Mouse (Mus musculus) forebrain, embryonic 15.5 days (tissue): ENCODE measurements around the gene Snx29. TPM values are rescaled to one million over a fixed set of nuclear protein-coding genes. Genes with fewer than 3 reads are reported as not detected.
"Not testable (repeated sequence)": the region's sequence is repeated elsewhere in the genome, so short reads cannot be mapped to it uniquely, and the experiment has no call there.

ENCODE experiments used
- ATAC-seq: fragments of 200-750 bp; cut with Nextera tagmentation; replicated peaks from 2 replicates; pipeline ENCODE4 v1.8.0; 2017; ENCODE audit warnings: mild to moderate bottlenecking, moderate TSS enrichment, moderate library complexity
- H3K27ac ChIP-seq: fragments of 300-500 bp; sonication (generic); replicated peaks from 2 replicates; pipeline ENCODE4 v1.5.1; 2015; ENCODE audit warnings: mild to moderate bottlenecking, inconsistent platforms
- H3K27me3 ChIP-seq: fragments of 300-500 bp; sonication (generic); 2 replicates; pipeline ENCODE4 v1.6.1; 2015; ENCODE audit warnings: inconsistent platforms
- H3K36me3 ChIP-seq: fragments of 300-500 bp; sonication (generic); 2 replicates; pipeline ENCODE4 v1.6.1; 2015; ENCODE audit warnings: mild to moderate bottlenecking, inconsistent platforms
- H3K4me1 ChIP-seq: fragments of 300-500 bp; sonication (generic); 2 replicates; pipeline ENCODE4 v1.6.1; 2015; ENCODE audit warnings: inconsistent platforms
- H3K4me2 ChIP-seq: fragments of 300-500 bp; sonication (generic); replicated peaks from 2 replicates; pipeline ENCODE4 v1.6.1; 2015; ENCODE audit warnings: mild to moderate bottlenecking, inconsistent platforms
- H3K4me3 ChIP-seq: fragments of 300-500 bp; sonication (generic); 2 replicates; pipeline ENCODE4 v1.5.1; 2015; ENCODE audit warnings: mild to moderate bottlenecking, inconsistent platforms
- H3K9ac ChIP-seq: fragments of 300-500 bp; sonication (generic); replicated peaks from 2 replicates; pipeline ENCODE4 v1.6.1; 2015; ENCODE audit warnings: mild to moderate bottlenecking, inconsistent platforms
- H3K9me3 ChIP-seq: fragments of 300-500 bp; sonication (generic); 2 replicates; pipeline ENCODE4 v1.6.1; 2016; ENCODE audit warnings: inconsistent platforms
- WGBS: fragments of 180-500 bp; shearing (Covaris S2); methylation state at CpG from one replicate; pipeline ENCODE4 v1.1.7; 2015; ENCODE audit warnings: mixed read lengths; 5-methylcytosine and 5-hydroxymethylcytosine counted together
- polyA plus RNA-seq: library from polyadenylated mRNA; unstranded; fragments of >200 nt; fragmentation: Nextera tagmentation; extraction: Ambion mirVana; gene quantifications from 2 replicates; pipeline ENCODE4 v1.2.1, GENCODE M21; 2015

Gene Snx29
- polyA plus RNA-seq, 1 experiment from 2014 or later = 14.1 TPM

GRCm38 (mm10) chr16:11315786-11316320, 6.9 kb upstream of the Snx29 start:
- Histone ChIP-seq H3K9me3 (no peaks in the 10 kb centered on the region), H3K4me3 (no peak overlapping the region), H3K9ac (no peak overlapping the region), H3K4me1 (no peaks in the 10 kb centered on the region), H3K27ac (no peak overlapping the region), H3K27me3 (no peaks in the 10 kb centered on the region), H3K36me3 (no peaks in the 10 kb centered on the region), H3K4me2 (no peak overlapping the region)
- WGBS = 85% methylated on average over 5 of the region's 5 CpGs
- no peak for ATAC-seq

- Histone ChIP-seq H3K9me3 (no peaks in the 10 kb centered on the region), H3K4me1 (no peaks in the 10 kb centered on the region), H3K4me3 (no peak overlapping the region), H3K27ac (no peak overlapping the region), H3K9ac (no peak overlapping the region), H3K4me2 (no peak overlapping the region), H3K36me3 (no peaks in the 10 kb centered on the region), H3K27me3 (no peaks in the 10 kb centered on the region)
- WGBS = 66% methylated on average over 5 of the region's 5 CpGs
- no peak for ATAC-seq
These were observed 6.0 kb upstream of the Snx29 start for GRCm38 (mm10) chr16:11316748-11317147.

- Histone ChIP-seq H3K36me3 (no peaks in the 10 kb centered on the region), H3K27me3 (no peaks in the 10 kb centered on the region), H3K4me1 (peaks cover 5% of the 10 kb centered on the region; the same call in 1 of the 2 replicates), H3K27ac (no peak overlapping the region), H3K4me2 (no peak overlapping the region), H3K9me3 (no peaks in the 10 kb centered on the region), H3K9ac (no peak overlapping the region), H3K4me3 (no peak overlapping the region)
- WGBS = 73% methylated on average over 6 of the region's 6 CpGs
- no peak for ATAC-seq
These were observed 5.4 kb upstream of the Snx29 start for GRCm38 (mm10) chr16:11317324-11317723.

- Histone ChIP-seq H3K9me3 (no peaks in the 10 kb centered on the region), H3K4me1 (peaks cover 16% of the 10 kb centered on the region), H3K27ac (peak overlapping the region; percentile 90), H3K4me3 (peak overlapping the region; percentile 70), H3K4me2 (peak overlapping the region; percentile 89), H3K27me3 (no peaks in the 10 kb centered on the region), H3K36me3 (no peaks in the 10 kb centered on the region), H3K9ac (peak overlapping the region; percentile 73)
- ATAC-seq = no peak
- WGBS = 3% methylated on average over 17 of the region's 17 CpGs
These were observed 780 bp downstream of the Snx29 start for GRCm38 (mm10) chr16:11323324-11324051.

GRCm38 (mm10) chr16:11330081-11330800, 7.5 kb downstream of the Snx29 start:
- no peaks in the 10 kb centered on the region for H3K4me1 ChIP-seq
- H3K4me3 ChIP-seq = no peak overlapping the region
- H3K36me3 ChIP-seq = no peaks in the 10 kb centered on the region
- H3K27me3 ChIP-seq = no peaks in the 10 kb centered on the region
- no peak overlapping the region for H3K27ac ChIP-seq
- ATAC-seq = no peak
- WGBS = 85% methylated on average over 3 of the region's 3 CpGs
- no peaks in the 10 kb centered on the region for H3K9me3 ChIP-seq
- H3K4me2 ChIP-seq = no peak overlapping the region
- H3K9ac ChIP-seq = no peak overlapping the region

GRCm38 (mm10) chr16:11331030-11331429, 8.3 kb downstream of the Snx29 start:
- no peaks in the 10 kb centered on the region for H3K4me1 ChIP-seq
- 92% methylated on average over 1 of the region's 1 CpGs for WGBS
- no peak overlapping the region for H3K27ac ChIP-seq
- no peak overlapping the region for H3K4me3 ChIP-seq
- no peak for ATAC-seq
- H3K36me3 ChIP-seq = no peaks in the 10 kb centered on the region
- H3K9ac ChIP-seq = no peak overlapping the region
- no peak overlapping the region for H3K4me2 ChIP-seq
- H3K27me3 ChIP-seq = no peaks in the 10 kb centered on the region
- no peaks in the 10 kb centered on the region for H3K9me3 ChIP-seq

- WGBS = 85% methylated on average over 4 of the region's 4 CpGs
- Histone ChIP-seq H3K27ac (no peak overlapping the region), H3K4me2 (no peak overlapping the region), H3K36me3 (no peaks in the 10 kb centered on the region), H3K4me3 (no peak overlapping the region), H3K9ac (no peak overlapping the region), H3K9me3 (no peaks in the 10 kb centered on the region), H3K27me3 (no peaks in the 10 kb centered on the region), H3K4me1 (no peaks in the 10 kb centered on the region)
- no peak for ATAC-seq
These were observed 20.6 kb downstream of the Snx29 start for GRCm38 (mm10) chr16:11343292-11343815.

- H3K4me2 ChIP-seq = no peak overlapping the region
- no peaks in the 10 kb centered on the region for H3K27me3 ChIP-seq
- H3K27ac ChIP-seq = no peak overlapping the region
- ATAC-seq = no peak
- no peaks in the 10 kb centered on the region for H3K9me3 ChIP-seq
- H3K4me1 ChIP-seq = no peaks in the 10 kb centered on the region
- WGBS = 81% methylated on average over 7 of the region's 7 CpGs
- no peak overlapping the region for H3K4me3 ChIP-seq
- H3K36me3 ChIP-seq = 0 out of 2 replicates have a peak, but pooled peaks cover 5% of the 10 kb centered on the region
- H3K9ac ChIP-seq = no peak overlapping the region
These were observed 29.2 kb downstream of the Snx29 start for GRCm38 (mm10) chr16:11351903-11352302.

GRCm38 (mm10) chr16:11359173-11359572, 36.5 kb downstream of the Snx29 start:
- no peaks in the 10 kb centered on the region for H3K4me1 ChIP-seq
- WGBS = 69% methylated on average over 5 of the region's 5 CpGs
- no peak for ATAC-seq

GRCm38 (mm10) chr16:11359919-11360318, 37.2 kb downstream of the Snx29 start:
- Histone ChIP-seq H3K27me3 (no peaks in the 10 kb centered on the region), H3K4me3 (no peak overlapping the region), H3K9me3 (no peaks in the 10 kb centered on the region), H3K27ac (no peak overlapping the region), H3K4me1 (no peaks in the 10 kb centered on the region), H3K36me3 (no peaks in the 10 kb centered on the region), H3K9ac (no peak overlapping the region), H3K4me2 (no peak overlapping the region)
- WGBS = 22% methylated on average over 10 of the region's 10 CpGs
- no peak for ATAC-seq

More at GRCm38 (mm10) chr16:11359173-11359572, 36.5 kb downstream of the Snx29 start:
- no peak overlapping the region for H3K9ac ChIP-seq
- no peak overlapping the region for H3K4me2 ChIP-seq
- no peaks in the 10 kb centered on the region for H3K36me3 ChIP-seq
- no peaks in the 10 kb centered on the region for H3K27me3 ChIP-seq
- no peak overlapping the region for H3K27ac ChIP-seq
- H3K9me3 ChIP-seq = no peaks in the 10 kb centered on the region
- no peak overlapping the region for H3K4me3 ChIP-seq

- 62% methylated on average over 2 of the region's 2 CpGs for WGBS
- not testable (repeated sequence) for H3K9me3 ChIP-seq, H3K4me2 ChIP-seq, H3K27ac ChIP-seq, H3K27me3 ChIP-seq, H3K9ac ChIP-seq, ATAC-seq, H3K36me3 ChIP-seq, H3K4me3 ChIP-seq, H3K4me1 ChIP-seq
These were observed 37.9 kb downstream of the Snx29 start for GRCm38 (mm10) chr16:11360576-11360975.

GRCm38 (mm10) chr16:11365626-11366025, 42.9 kb downstream of the Snx29 start:
- Histone ChIP-seq H3K36me3 (no peaks in the 10 kb centered on the region), H3K4me3 (no peak overlapping the region), H3K9me3 (no peaks in the 10 kb centered on the region), H3K27me3 (no peaks in the 10 kb centered on the region), H3K9ac (no peak overlapping the region), H3K4me1 (peaks cover 16% of the 10 kb centered on the region), H3K4me2 (no peak overlapping the region), H3K27ac (no peak overlapping the region)
- no peak for ATAC-seq
- WGBS = 82% methylated on average over 5 of the region's 5 CpGs
